Comparison of ENCODE assay signal across 18 mouse cellular contexts in genomic region chr10:13855111-13855510, GRCm38 (mm10).
"Had no signal": no experiment of that assay in that cellular context is flagged by ENCODE, and none has a peak within 500 bp of the region (broad histone marks: within the 10 kb centered on the region; RNA-seq: fewer than 3 reads in every experiment).

No protein-coding gene starts in this region.

- H3K4me3 ChIP-seq: midbrain, embryonic 10.5 days; midbrain, embryonic 12.5 days; myocyte; neural tube, embryonic 13.5 days; neural tube, embryonic 15.5 days had no signal

- H3K9ac ChIP-seq: liver, embryonic 14.5 days; lung, embryonic 14.5 days; midbrain, embryonic 12.5 days; neural tube, embryonic 13.5 days; neural tube, embryonic 15.5 days had no signal

- H3K27me3 ChIP-seq: midbrain, embryonic 12.5 days; neural tube, embryonic 13.5 days; neural tube, embryonic 15.5 days had no signal

- H3K27ac ChIP-seq: liver, embryonic 14.5 days; midbrain, embryonic 10.5 days; midbrain, embryonic 12.5 days; neural tube, embryonic 13.5 days; neural tube, embryonic 15.5 days had no signal

- DNase-seq: lung, adult 18-20 months; lung, postnatal 4 days; midbrain, embryonic 14.5 days; retina, postnatal 1 day; right cerebral cortex, adult 18-20 months; spleen, adult 18-20 months; thymus, adult 18-20 months; thymus, postnatal 14 days; thymus, postnatal 36 days had no signal

- H3K36me3 ChIP-seq: midbrain, embryonic 10.5 days; midbrain, embryonic 12.5 days; neural tube, embryonic 13.5 days; neural tube, embryonic 15.5 days had no signal

- H3K4me1 ChIP-seq: midbrain, embryonic 12.5 days had no signal

- H3K9me3 ChIP-seq: midbrain, embryonic 10.5 days; midbrain, embryonic 12.5 days; neural tube, embryonic 13.5 days; neural tube, embryonic 15.5 days had no signal

- ATAC-seq: lung, postnatal 0 days; midbrain, embryonic 16.5 days had no signal

- H3K4me2 ChIP-seq: midbrain, embryonic 12.5 days; neural tube, embryonic 13.5 days; neural tube, embryonic 15.5 days had no signal
